Mouse (Mus musculus): ENCODE measurements at regions not wholly inside any gene's neighbourhood (a gene's known extent, or its start where the extent isn't known, plus 50 kb on each side); places are given as distances from the start of the nearest gene placed in this dataset.

DNA sequence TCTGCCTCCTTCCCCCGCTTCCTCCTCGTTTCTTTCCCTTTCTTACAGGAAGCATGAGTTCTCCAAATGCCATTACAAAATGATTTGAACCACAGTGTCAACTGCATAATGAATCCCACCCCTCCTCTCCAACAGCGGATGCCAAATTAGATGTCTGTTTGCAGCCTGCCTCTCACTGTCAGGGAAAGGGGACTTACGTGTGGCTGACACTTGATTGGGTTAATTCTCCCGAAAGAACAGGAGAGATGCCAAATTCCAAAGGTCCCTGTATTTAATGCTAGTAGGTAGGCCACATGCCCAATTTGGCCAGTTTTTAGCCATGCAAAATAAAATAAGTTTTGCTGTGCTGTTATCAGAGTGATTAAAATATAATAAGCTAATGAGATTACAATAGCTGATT is 525.9 kb downstream of the Ofcc1 start:
- TF ChIP-seq POLR2A (IDR thresholded peaks at IDR 0.05; ENCODE audit: low read depth, low read length) (no peak), CTCF (conservative IDR thresholded peaks at IDR 0.05; ENCODE audit: insufficient read depth, insufficient read length, low read depth, low read length) (no peak)

All from kidney, adult 2 months (tissue).